Mouse (Mus musculus) liver, postnatal 0 days (tissue): ENCODE measurements around the gene Akap2.

ENCODE experiments used
- CTCF ChIP-seq: sonication (generic); IDR thresholded peaks from 2 replicates; pipeline ENCODE4 v1.5.1; 2016; ENCODE audit warnings: antibody characterized with exemption, low read depth
- EP300 ChIP-seq: IDR thresholded peaks from 2 replicates; pipeline ENCODE4 v1.6.1; 2016; ENCODE audit warnings: antibody characterized with exemption, low read depth, mild to moderate bottlenecking

DNA sequence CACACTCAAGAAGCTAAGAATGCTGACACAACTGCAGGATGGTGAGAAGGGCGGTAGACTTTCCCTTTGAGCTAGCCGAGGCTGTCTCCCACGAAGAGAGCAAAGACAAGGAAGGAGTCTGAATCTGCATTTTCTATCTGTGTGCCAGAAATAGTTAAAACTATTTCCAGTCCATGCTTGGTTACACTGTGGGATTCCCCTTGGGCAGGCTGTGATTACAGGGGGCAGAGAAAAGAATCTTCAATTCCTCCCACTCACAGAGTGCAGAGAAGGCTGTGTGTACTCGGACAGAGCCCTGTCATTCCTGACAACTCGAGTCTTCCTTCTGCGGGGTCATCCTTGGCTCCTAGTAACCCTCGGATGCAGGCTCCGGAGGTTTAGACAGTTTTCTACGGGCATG lies 149.5 kb downstream of the Akap2 start:
- TF ChIP-seq EP300, result no peak
- TF ChIP-seq CTCF, result no peak
